Mouse (Mus musculus): ENCODE data around the gene Plac9a. TPM values are rescaled to one million over a fixed set of nuclear protein-coding genes. Genes with fewer than 3 reads are reported as not detected.
"Not testable (repeated sequence)": the region's sequence is repeated elsewhere in the genome, so short reads cannot be mapped to it uniquely, and the experiment has no call there.

The Plac9a gene
- total RNA-seq, 1 experiment from 2014 or later, result not detected

GRCm38 (mm10) chr14:25868706-25869105 is 34.2 kb downstream of the Plac9a start:
- no peak for ATAC-seq (replicated peaks in 1 of 2; ENCODE audit: insufficient read depth in 1 of 2, low FRiP score in 2 of 2, low TSS enrichment in 1 of 2, low read depth in 1 of 2, poor library complexity in 2 of 2, severe bottlenecking in 2 of 2)

GRCm38 (mm10) chr14:25867834-25868233 is 35.1 kb downstream of the Plac9a start:
- no peak for ATAC-seq (replicated peaks in 1 of 2; ENCODE audit: insufficient read depth in 1 of 2, low FRiP score in 2 of 2, low TSS enrichment in 1 of 2, low read depth in 1 of 2, poor library complexity in 2 of 2, severe bottlenecking in 2 of 2)

DNA sequence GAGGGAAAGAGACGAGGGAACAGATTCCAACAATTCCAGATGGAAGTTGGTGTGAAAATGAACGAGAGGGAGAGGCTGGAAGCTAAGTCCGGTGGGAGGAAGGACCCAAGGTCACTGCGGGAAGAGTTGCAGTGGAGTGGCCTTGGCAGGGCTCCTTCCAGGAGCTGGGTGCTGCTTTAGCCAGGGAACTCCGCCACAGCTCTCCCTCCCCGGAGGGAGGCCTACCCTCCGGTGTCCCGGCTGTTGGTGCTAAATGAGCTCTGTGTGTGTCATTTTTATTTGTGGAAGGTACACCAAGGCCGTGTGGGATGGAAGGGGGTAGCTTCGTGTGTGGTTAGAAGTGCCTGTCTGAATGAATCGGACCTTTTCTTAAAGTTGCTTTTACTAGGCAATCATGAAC is 36.1 kb downstream of the Plac9a start:
- no peak for ATAC-seq (replicated peaks in 1 of 2; ENCODE audit: insufficient read depth in 1 of 2, low FRiP score in 2 of 2, low TSS enrichment in 1 of 2, low read depth in 1 of 2, poor library complexity in 2 of 2, severe bottlenecking in 2 of 2)

DNA sequence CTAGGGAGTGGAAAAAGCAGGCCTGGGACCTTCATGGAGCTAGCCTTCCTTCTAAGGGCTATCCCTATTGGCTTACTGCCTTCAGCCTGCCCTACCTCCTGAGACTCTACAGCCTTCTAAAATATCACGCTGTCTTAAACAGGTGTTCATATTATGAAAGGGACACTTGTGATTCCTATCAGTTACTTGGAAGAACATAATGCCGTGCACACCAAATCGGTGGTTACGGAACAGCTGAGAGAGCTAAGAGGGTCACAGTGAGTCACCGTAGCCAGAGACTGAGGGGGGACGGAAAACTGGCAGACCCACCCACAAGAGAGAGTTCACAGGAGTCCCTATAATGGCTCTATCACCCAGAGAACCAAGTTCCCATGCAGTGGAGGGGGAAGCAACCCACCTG is 36.5 kb downstream of the Plac9a start:
- ATAC-seq (replicated peaks in 1 of 2; ENCODE audit: insufficient read depth in 1 of 2, low FRiP score in 2 of 2, low TSS enrichment in 1 of 2, low read depth in 1 of 2, poor library complexity in 2 of 2, severe bottlenecking in 2 of 2), result no peak

- ATAC-seq (replicated peaks in 1 of 2; ENCODE audit: insufficient read depth in 1 of 2, low FRiP score in 2 of 2, low TSS enrichment in 1 of 2, low read depth in 1 of 2, poor library complexity in 2 of 2, severe bottlenecking in 2 of 2), result no peak
Measured at GRCm38 (mm10) chr14:25865251-25865650, 37.6 kb downstream of the Plac9a start.

DNA sequence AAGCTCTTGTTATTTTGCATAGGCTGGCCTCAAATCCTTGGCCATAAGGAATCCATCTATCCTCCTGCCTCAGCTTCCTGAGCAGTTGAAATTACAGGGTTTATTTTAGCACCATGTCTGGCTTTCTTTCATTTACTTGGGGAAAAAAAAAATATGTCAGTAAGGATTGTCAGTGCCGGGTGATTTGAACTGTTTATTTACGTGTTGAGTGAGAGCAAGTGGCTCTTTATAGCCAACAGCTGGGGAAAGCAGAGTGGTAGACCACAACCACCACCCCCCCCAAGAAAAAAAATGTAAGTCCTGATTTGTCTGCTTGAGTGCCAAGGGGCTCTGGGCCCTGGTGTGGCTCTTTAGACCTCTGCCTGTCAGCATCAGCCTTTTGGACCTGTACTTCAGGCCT is 39.2 kb downstream of the Plac9a start:
- no peak for ATAC-seq (replicated peaks in 1 of 2; ENCODE audit: insufficient read depth in 1 of 2, low FRiP score in 2 of 2, low TSS enrichment in 1 of 2, low read depth in 1 of 2, poor library complexity in 2 of 2, severe bottlenecking in 2 of 2)

DNA sequence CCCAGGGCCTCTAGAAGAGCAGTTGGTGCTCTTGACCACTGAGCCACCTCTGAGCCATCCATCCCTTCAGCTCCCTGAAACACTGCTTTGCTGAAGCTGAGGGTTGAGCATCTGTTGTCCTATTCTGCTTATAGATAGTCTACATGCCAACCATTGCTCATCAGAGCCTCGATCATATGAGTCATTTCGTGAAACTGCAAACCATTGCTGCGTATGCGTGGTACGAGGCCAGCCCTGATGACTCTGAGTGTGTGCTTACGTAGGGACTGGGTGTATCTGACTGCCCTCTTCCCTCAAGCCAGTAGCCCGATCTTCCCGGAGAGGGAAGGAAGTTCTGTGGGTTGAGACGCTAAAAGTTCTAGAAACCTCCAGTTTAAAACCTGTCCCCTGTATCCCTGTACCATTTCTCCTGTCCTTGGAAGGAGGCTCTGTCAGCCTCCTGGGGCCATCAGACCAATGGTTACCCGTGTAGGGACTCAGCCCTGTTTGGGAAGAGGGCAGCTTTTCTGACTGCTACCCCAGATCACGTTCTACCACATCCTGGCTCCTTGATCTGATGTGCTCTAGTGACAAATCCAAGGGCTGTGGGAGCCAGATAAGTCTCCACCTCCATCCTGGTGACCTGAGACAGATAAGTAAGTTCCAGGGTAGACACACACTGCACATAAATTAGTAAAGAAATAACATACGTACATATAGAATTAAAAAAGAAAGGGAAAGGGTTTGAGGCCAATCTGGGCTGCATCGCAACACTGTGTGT is 40.9 kb downstream of the Plac9a start:
- peak; percentile 30 to 52 for ATAC-seq (replicated peaks in 1 of 2; ENCODE audit: insufficient read depth in 1 of 2, low FRiP score in 2 of 2, low TSS enrichment in 1 of 2, low read depth in 1 of 2, poor library complexity in 2 of 2, severe bottlenecking in 2 of 2)

- no peak for ATAC-seq (replicated peaks in 1 of 2; ENCODE audit: insufficient read depth in 1 of 2, low FRiP score in 2 of 2, low TSS enrichment in 1 of 2, low read depth in 1 of 2, poor library complexity in 2 of 2, severe bottlenecking in 2 of 2)
Measured at GRCm38 (mm10) chr14:25857940-25858339, 45.0 kb downstream of the Plac9a start.

- ATAC-seq (replicated peaks in 1 of 2; ENCODE audit: insufficient read depth in 1 of 2, low FRiP score in 2 of 2, low TSS enrichment in 1 of 2, low read depth in 1 of 2, poor library complexity in 2 of 2, severe bottlenecking in 2 of 2), result peak; percentile 57 to 68
Measured at GRCm38 (mm10) chr14:25857168-25857621, 45.7 kb downstream of the Plac9a start.

GRCm38 (mm10) chr14:25855241-25855885 is 47.5 kb downstream of the Plac9a start:
- ATAC-seq (replicated peaks in 1 of 2; ENCODE audit: insufficient read depth in 1 of 2, low FRiP score in 2 of 2, low TSS enrichment in 1 of 2, low read depth in 1 of 2, poor library complexity in 2 of 2, severe bottlenecking in 2 of 2), result peak; percentile 45 to 55; a peak in 2 of 4 replicates

GRCm38 (mm10) chr14:25853717-25854452 is 49.0 kb downstream of the Plac9a start:
- ATAC-seq (replicated peaks in 1 of 2; ENCODE audit: insufficient read depth in 1 of 2, low FRiP score in 2 of 2, low TSS enrichment in 1 of 2, low read depth in 1 of 2, poor library complexity in 2 of 2, severe bottlenecking in 2 of 2), result no peak

- ATAC-seq (replicated peaks in 1 of 2; ENCODE audit: insufficient read depth in 1 of 2, low FRiP score in 2 of 2, low TSS enrichment in 1 of 2, low read depth in 1 of 2, poor library complexity in 2 of 2, severe bottlenecking in 2 of 2), result no peak
Measured at GRCm38 (mm10) chr14:25853295-25853694, 49.6 kb downstream of the Plac9a start.

GRCm38 (mm10) chr14:25852121-25852561 is 50.8 kb downstream of the Plac9a start:
- ATAC-seq (replicated peaks in 1 of 2; ENCODE audit: insufficient read depth in 1 of 2, low FRiP score in 2 of 2, low TSS enrichment in 1 of 2, low read depth in 1 of 2, poor library complexity in 2 of 2, severe bottlenecking in 2 of 2), result no peak

GRCm38 (mm10) chr14:25851189-25851588 is 51.7 kb downstream of the Plac9a start:
- ATAC-seq (replicated peaks in 1 of 2; ENCODE audit: insufficient read depth in 1 of 2, low FRiP score in 2 of 2, low TSS enrichment in 1 of 2, low read depth in 1 of 2, poor library complexity in 2 of 2, severe bottlenecking in 2 of 2), result no peak

DNA sequence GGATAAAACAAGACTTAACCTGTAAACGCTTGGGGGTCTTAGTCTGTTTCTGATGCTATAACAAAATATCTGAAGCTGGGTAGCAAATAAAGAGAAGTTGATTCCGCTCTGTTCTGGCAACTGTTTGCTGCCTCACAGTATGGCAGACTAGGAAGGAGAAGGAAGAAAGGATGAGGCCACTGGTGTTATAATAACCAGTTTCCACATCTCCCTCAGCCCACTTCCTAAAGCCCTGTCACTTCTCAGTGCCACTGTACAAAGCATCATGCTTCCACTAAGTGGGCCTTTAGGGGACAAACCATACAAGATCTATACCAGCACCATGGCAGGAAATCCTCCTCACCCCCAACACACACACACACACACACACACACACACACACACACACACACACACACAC is 52.5 kb downstream of the Plac9a start:
- ATAC-seq (replicated peaks in 1 of 2; ENCODE audit: insufficient read depth in 1 of 2, low FRiP score in 2 of 2, low TSS enrichment in 1 of 2, low read depth in 1 of 2, poor library complexity in 2 of 2, severe bottlenecking in 2 of 2), result peak in 1 of 2 experiments; percentile 55; a peak in 2 of 4 replicates

- not testable (repeated sequence) for ATAC-seq (replicated peaks in 1 of 2; ENCODE audit: insufficient read depth in 1 of 2, low FRiP score in 2 of 2, low TSS enrichment in 1 of 2, low read depth in 1 of 2, poor library complexity in 2 of 2, severe bottlenecking in 2 of 2)
Measured at GRCm38 (mm10) chr14:25848708-25849107, 54.2 kb downstream of the Plac9a start.

DNA sequence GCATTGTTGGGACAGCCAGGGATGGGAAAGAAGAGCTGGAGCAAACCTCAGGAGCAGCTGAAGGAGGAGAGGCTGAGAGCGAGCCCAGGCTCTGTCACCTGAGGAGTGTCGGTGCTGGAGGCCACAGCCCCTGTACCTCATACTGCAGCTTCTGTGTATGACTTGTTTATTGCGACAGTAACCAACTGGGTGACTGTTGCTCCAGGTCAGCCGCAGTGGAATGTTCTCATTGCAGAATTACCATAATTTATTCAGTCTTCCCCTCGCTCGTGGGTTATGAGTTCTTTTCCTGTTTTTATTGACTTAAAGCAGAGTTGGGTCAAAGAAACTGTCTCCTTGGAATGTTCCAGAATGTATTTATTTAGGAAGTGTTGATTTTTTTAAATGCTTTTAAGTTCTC is 54.7 kb downstream of the Plac9a start:
- ATAC-seq (replicated peaks in 1 of 2; ENCODE audit: insufficient read depth in 1 of 2, low FRiP score in 2 of 2, low TSS enrichment in 1 of 2, low read depth in 1 of 2, poor library complexity in 2 of 2, severe bottlenecking in 2 of 2), result peak; percentile 41 to 46; a peak in 2 of 4 replicates

- no peak for ATAC-seq (replicated peaks in 1 of 2; ENCODE audit: insufficient read depth in 1 of 2, low FRiP score in 2 of 2, low TSS enrichment in 1 of 2, low read depth in 1 of 2, poor library complexity in 2 of 2, severe bottlenecking in 2 of 2)
Measured at GRCm38 (mm10) chr14:25847660-25848059, 55.2 kb downstream of the Plac9a start.

Data from hematopoietic stem cell, adult 5-6 weeks (primary cell).